ENCODE assay signal across 8 mouse cellular contexts in the genomic region with DNA sequence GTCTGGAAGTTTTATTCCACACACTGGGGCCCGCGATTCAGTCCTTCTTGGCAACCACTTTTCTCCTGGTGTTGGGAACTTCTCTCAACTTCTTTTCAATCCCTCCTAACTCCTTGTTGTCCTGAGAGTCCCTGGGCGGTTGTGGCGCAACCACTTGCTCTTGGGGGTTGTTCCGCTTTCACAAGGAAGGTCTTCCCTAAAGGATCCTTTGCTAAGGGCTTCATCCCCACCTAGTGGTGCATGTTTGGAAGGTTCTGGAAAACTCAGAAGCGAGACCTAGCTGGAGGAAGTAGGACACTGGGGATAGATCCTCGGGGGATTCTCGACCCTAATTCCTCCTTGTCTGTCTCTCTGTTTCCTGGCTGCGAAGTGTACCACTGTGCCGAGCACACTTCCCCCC. TPM values are rescaled to one million over a fixed set of nuclear protein-coding genes. Genes with fewer than 3 reads are reported as not detected.
DNase-seq lines count a peak whose midpoint lies in the region; ATAC-seq and TF ChIP-seq lines count a peak whose summit lies in the region.

No protein-coding gene starts in this region.

- 62% methylated on average over 10 of the region's 10 CpGs for WGBS in kidney, postnatal 0 days
- 59% methylated on average over 10 of the region's 10 CpGs for WGBS in lung, postnatal 0 days

- H3K9ac ChIP-seq in kidney, postnatal 0 days (ENCODE audit: low read depth, low read length) = no peak overlapping the region
- no peak overlapping the region for H3K9ac ChIP-seq in lung, postnatal 0 days (replicated peaks; ENCODE audit: low read depth)

- no peaks in the 10 kb centered on the region for H3K36me3 ChIP-seq in kidney, postnatal 0 days (ENCODE audit: insufficient read depth, low read length)
- no peaks in the 10 kb centered on the region for H3K36me3 ChIP-seq in lung, postnatal 0 days (ENCODE audit: insufficient read depth, low read length)

- no peak overlapping the region for H3K4me2 ChIP-seq in kidney, postnatal 0 days (ENCODE audit: low read length)
- no peak overlapping the region for H3K4me2 ChIP-seq in lung, postnatal 0 days (replicated peaks; ENCODE audit: low read depth, low read length)

- ATAC-seq in kidney, postnatal 0 days (replicated peaks; ENCODE audit: low FRiP score, low read depth) = peak; percentile 38; the same call in 1 of the 2 replicates
- ATAC-seq in granulocyte monocyte progenitor cell, adult 5-6 weeks (replicated peaks; ENCODE audit: poor library complexity, severe bottlenecking) = peak; percentile 57
- peak; percentile 57 for ATAC-seq in lung, postnatal 0 days
- ATAC-seq in frontal cortex, adult (ENCODE audit: low TSS enrichment) = no peak
- no peak for ATAC-seq in activated CD4-positive, CD25-positive, alpha-beta regulatory T cell, adult 4 months

- no peak overlapping the region for H3K4me3 ChIP-seq in kidney, postnatal 0 days (replicated peaks; ENCODE audit: low read depth, low read length)
- no peak overlapping the region for H3K4me3 ChIP-seq in lung, postnatal 0 days (ENCODE audit: low read depth, low read length)

- H3K9me3 ChIP-seq in kidney, postnatal 0 days (replicated peaks; ENCODE audit: low read length) = no peaks in the 10 kb centered on the region
- no peaks in the 10 kb centered on the region for H3K9me3 ChIP-seq in lung, postnatal 0 days (ENCODE audit: low read length)

- peak; percentile 70 for TF ChIP-seq CTCF in kidney, postnatal 0 days (IDR thresholded peaks at IDR 0.05; ENCODE audit: low read depth)
- peak; percentile 74 for TF ChIP-seq CTCF in lung, postnatal 0 days (IDR thresholded peaks at IDR 0.05)

- H3K4me1 ChIP-seq in kidney, postnatal 0 days (replicated peaks; ENCODE audit: insufficient read depth, low read length) = no peaks in the 10 kb centered on the region
- no peaks in the 10 kb centered on the region for H3K4me1 ChIP-seq in lung, postnatal 0 days (ENCODE audit: insufficient read depth, low read depth, low read length)

- H3K27ac ChIP-seq in kidney, postnatal 0 days = no peak overlapping the region
- no peak overlapping the region for H3K27ac ChIP-seq in lung, postnatal 0 days (ENCODE audit: low read length)

- peak; percentile 65 for DNase-seq in kidney, postnatal 0 days (ENCODE audit: low spot score)
- DNase-seq in kidney, adult 11 months = no peak
- DNase-seq in R1 (ENCODE audit: low read depth, low spot score) = peak; percentile 75
- DNase-seq in lung, postnatal 0 days (ENCODE audit: low spot score) = peak; percentile 79
- no peak for DNase-seq in frontal cortex, postnatal 25 days (ENCODE audit: low spot score in 2 of 2)

- no peak for TF ChIP-seq EP300 in lung, postnatal 0 days (IDR thresholded peaks at IDR 0.05)

- no peaks in the 10 kb centered on the region for H3K27me3 ChIP-seq in kidney, postnatal 0 days (ENCODE audit: insufficient read depth, low read length)
- no peaks in the 10 kb centered on the region for H3K27me3 ChIP-seq in lung, postnatal 0 days (replicated peaks; ENCODE audit: insufficient read depth, low read length)

RNA-seq across cellular contexts. Expression of a gene that starts 19.8 kb away (rescaled TPM):
- 42.6 and 51.1 TPM in 2 replicates for polyA plus RNA-seq in kidney, postnatal 0 days (2015; fragmentation: Nextera tagmentation; extraction: Ambion mirVana)
- total RNA-seq in granulocyte monocyte progenitor cell, adult 5-6 weeks (2014; fragmentation: Nextera tagmentation) = 29.2 TPM in 2 replicates
- total RNA-seq in granulocyte monocyte progenitor cell, adult 5-6 weeks (2017) = 12.8 and 13.0 TPM in 2 replicates
- polyA plus RNA-seq in lung, postnatal 0 days (2015; fragmentation: Nextera tagmentation; extraction: Ambion mirVana) = 64.4 and 78.1 TPM in 2 replicates
- 10 to 100 TPM; 19.8 to 20.6 TPM for polyA plus RNA-seq in activated CD4-positive, CD25-positive, alpha-beta regulatory T cell, adult 4 months (2017; shearing (Covaris generic))

RNA-seq across cellular contexts. Expression of a gene that starts 42.0 kb away (rescaled TPM):
- 33.5 and 37.1 TPM in 2 replicates for polyA plus RNA-seq in kidney, postnatal 0 days (2015; fragmentation: Nextera tagmentation; extraction: Ambion mirVana)
- total RNA-seq in granulocyte monocyte progenitor cell, adult 5-6 weeks (2014; fragmentation: Nextera tagmentation) = 32.3 and 42.5 TPM in 2 replicates
- 33.3 and 35.6 TPM in 2 replicates for total RNA-seq in granulocyte monocyte progenitor cell, adult 5-6 weeks (2017)
- 40.3 and 44.9 TPM in 2 replicates for polyA plus RNA-seq in lung, postnatal 0 days (2015; fragmentation: Nextera tagmentation; extraction: Ambion mirVana)
- 10 to 100 TPM; 87.0 to 90.6 TPM for polyA plus RNA-seq in activated CD4-positive, CD25-positive, alpha-beta regulatory T cell, adult 4 months (2017; shearing (Covaris generic))

Comparison
In these comparisons a context has a peak if more than half of its experiments do, and no peak if none do; other contexts are left out.
1. DNase-seq: peak in kidney, postnatal 0 days (single experiment), R1 (single experiment) and lung, postnatal 0 days (single experiment); none in kidney, adult 11 months (single experiment) and frontal cortex, postnatal 25 days (0 of 2).
2. ATAC-seq: peak in kidney, postnatal 0 days (single experiment), granulocyte monocyte progenitor cell, adult 5-6 weeks (single experiment) and lung, postnatal 0 days (single experiment); none in frontal cortex, adult (single experiment) and activated CD4-positive, CD25-positive, alpha-beta regulatory T cell, adult 4 months (single experiment).